Mouse (Mus musculus) hindbrain, embryonic 13.5 days (tissue): ENCODE results near the gene Dppa5a. TPM values are rescaled to one million over a fixed set of nuclear protein-coding genes. Genes with fewer than 3 reads are reported as not detected.
"Not testable (repeated sequence)": the region's sequence is repeated elsewhere in the genome, so short reads cannot be mapped to it uniquely, and the experiment has no call there.

Source experiments
- ATAC-seq: fragments of 200-750 bp; cut with Nextera tagmentation; 2 replicates; pipeline ENCODE4 v1.8.0; 2017; ENCODE audit warnings: moderate TSS enrichment; ENCODE audit not compliant: low FRiP score
- H3K27ac ChIP-seq: fragments of 300-500 bp; sonication (generic); 2 replicates; pipeline ENCODE4 v1.5.1; 2015; ENCODE audit warnings: inconsistent platforms, mild to moderate bottlenecking, moderate library complexity
- H3K27me3 ChIP-seq: fragments of 300-500 bp; sonication (generic); 2 replicates; pipeline ENCODE4 v1.6.1; 2015; ENCODE audit warnings: mild to moderate bottlenecking, inconsistent platforms
- H3K36me3 ChIP-seq: fragments of 300-500 bp; sonication (generic); 2 replicates; pipeline ENCODE4 v1.6.1; 2015; ENCODE audit warnings: mild to moderate bottlenecking, inconsistent platforms
- H3K4me1 ChIP-seq: fragments of 300-500 bp; sonication (generic); replicated peaks from 2 replicates; pipeline ENCODE4 v1.6.1; 2015; ENCODE audit warnings: inconsistent platforms
- H3K4me2 ChIP-seq: fragments of 300-500 bp; sonication (generic); 2 replicates; pipeline ENCODE4 v1.6.1; 2015; ENCODE audit warnings: inconsistent platforms, mild to moderate bottlenecking, moderate library complexity
- H3K4me3 ChIP-seq: fragments of 300-500 bp; sonication (generic); 2 replicates; pipeline ENCODE4 v1.5.1; 2015; ENCODE audit warnings: mild to moderate bottlenecking, inconsistent platforms
- H3K9ac ChIP-seq: fragments of 300-500 bp; sonication (generic); 2 replicates; pipeline ENCODE4 v1.6.1; 2015; ENCODE audit warnings: mild to moderate bottlenecking, inconsistent platforms
- H3K9me3 ChIP-seq: fragments of 300-500 bp; sonication (generic); 2 replicates; pipeline ENCODE4 v1.6.1; 2016; ENCODE audit warnings: inconsistent platforms
- WGBS: fragments of 180-500 bp; shearing (Covaris S2); methylation state at CpG from one replicate; pipeline ENCODE4 v1.1.7; 2015; 5-methylcytosine and 5-hydroxymethylcytosine counted together
- polyA plus RNA-seq: library from polyadenylated mRNA; unstranded; fragments of >200 nt; fragmentation: Nextera tagmentation; extraction: Ambion mirVana; gene quantifications from 2 replicates; pipeline ENCODE4 v1.2.1, GENCODE M21; 2015

Dppa5a gene
- polyA plus RNA-seq, 1 experiment from 2014 or later = 3.1 TPM

GRCm38 (mm10) chr9:78360484-78360872 lies 7.5 kb downstream of the Dppa5a start:
- 36% methylated on average over 2 of the region's 2 CpGs for WGBS
- no peaks in the 10 kb centered on the region for H3K9me3 ChIP-seq
- no peak overlapping the region for H3K9ac ChIP-seq
- no peak overlapping the region for H3K4me2 ChIP-seq
- H3K27me3 ChIP-seq = no peaks in the 10 kb centered on the region
- no peaks in the 10 kb centered on the region for H3K4me1 ChIP-seq
- H3K4me3 ChIP-seq = no peak overlapping the region
- no peaks in the 10 kb centered on the region for H3K36me3 ChIP-seq
- ATAC-seq = no peak
- no peak overlapping the region for H3K27ac ChIP-seq

- H3K9me3 ChIP-seq = no peaks in the 10 kb centered on the region
- H3K27ac ChIP-seq = no peak overlapping the region
- H3K4me1 ChIP-seq = no peaks in the 10 kb centered on the region
- H3K4me3 ChIP-seq = no peak overlapping the region
- no peaks in the 10 kb centered on the region for H3K36me3 ChIP-seq
- WGBS = 78% methylated on average over 6 of the region's 6 CpGs
- ATAC-seq = no peak
- H3K4me2 ChIP-seq = no peak overlapping the region
- H3K9ac ChIP-seq = no peak overlapping the region
- no peaks in the 10 kb centered on the region for H3K27me3 ChIP-seq
These were observed 8.1 kb downstream of the Dppa5a start for GRCm38 (mm10) chr9:78359750-78360483.

GRCm38 (mm10) chr9:78358053-78358452 lies 9.9 kb downstream of the Dppa5a start:
- H3K27ac ChIP-seq = no peak overlapping the region
- 20% methylated on average over 9 of the region's 9 CpGs for WGBS
- no peak overlapping the region for H3K9ac ChIP-seq
- H3K9me3 ChIP-seq = no peaks in the 10 kb centered on the region
- no peak; the same call in 1 of the 2 replicates for ATAC-seq
- no peaks in the 10 kb centered on the region for H3K4me1 ChIP-seq
- no peak overlapping the region for H3K4me3 ChIP-seq
- no peaks in the 10 kb centered on the region for H3K27me3 ChIP-seq
- no peak overlapping the region for H3K4me2 ChIP-seq
- H3K36me3 ChIP-seq = no peaks in the 10 kb centered on the region

GRCm38 (mm10) chr9:78355611-78356010 lies 12.4 kb downstream of the Dppa5a start, which contains the start of gene Gsta2:
Gsta2 (minus strand) TSS chr9:78355788.
- Histone ChIP-seq H3K4me3 (no peak within 1 kb of the TSS), H3K27ac (no peak within 1 kb of the TSS), H3K4me2 (no peak within 1 kb of the TSS), H3K4me1 (no peaks in the 10 kb centered on the region), H3K9me3 (no peaks in the 10 kb centered on the region), H3K36me3 (no peaks in the 10 kb centered on the region), H3K27me3 (no peaks in the 10 kb centered on the region), H3K9ac (no peak within 1 kb of the TSS)
- no peak for ATAC-seq
- 94% methylated on average over 8 of the region's 8 CpGs for WGBS

GRCm38 (mm10) chr9:78354665-78355578 lies 13.1 kb downstream of the Dppa5a start:
- H3K27me3 ChIP-seq = no peaks in the 10 kb centered on the region
- no peak overlapping the region for H3K9ac ChIP-seq
- 84% methylated on average over 11 of the region's 11 CpGs for WGBS

GRCm38 (mm10) chr9:78351504-78352220 lies 16.3 kb downstream of the Dppa5a start:
- Histone ChIP-seq H3K4me3 (no peak overlapping the region), H3K27me3 (no peaks in the 10 kb centered on the region), H3K27ac (no peak overlapping the region), H3K9ac (no peak overlapping the region), H3K9me3 (no peaks in the 10 kb centered on the region), H3K4me1 (no peaks in the 10 kb centered on the region), H3K36me3 (no peaks in the 10 kb centered on the region), H3K4me2 (no peak overlapping the region)
- WGBS = 83% methylated on average over 6 of the region's 6 CpGs
- no peak for ATAC-seq

More at GRCm38 (mm10) chr9:78354665-78355578, 13.1 kb downstream of the Dppa5a start:
- Histone ChIP-seq H3K4me3 (no peak overlapping the region), H3K9me3 (no peaks in the 10 kb centered on the region), H3K4me1 (no peaks in the 10 kb centered on the region), H3K27ac (no peak overlapping the region), H3K36me3 (no peaks in the 10 kb centered on the region), H3K4me2 (no peak overlapping the region)
- no peak for ATAC-seq

GRCm38 (mm10) chr9:78350007-78350406 lies 18.0 kb downstream of the Dppa5a start:
- ATAC-seq, H3K27me3 ChIP-seq, H3K9ac ChIP-seq, H3K4me3 ChIP-seq, H3K9me3 ChIP-seq, H3K36me3 ChIP-seq, H3K4me1 ChIP-seq, H3K27ac ChIP-seq, H3K4me2 ChIP-seq: not testable (repeated sequence)

- H3K9ac ChIP-seq, H3K27me3 ChIP-seq, H3K36me3 ChIP-seq, H3K4me2 ChIP-seq, ATAC-seq, H3K4me3 ChIP-seq, H3K4me1 ChIP-seq, H3K27ac ChIP-seq, H3K9me3 ChIP-seq: not testable (repeated sequence)
- 87% methylated on average over 3 of the region's 3 CpGs for WGBS
These were observed 18.8 kb downstream of the Dppa5a start for GRCm38 (mm10) chr9:78349141-78349540.

GRCm38 (mm10) chr9:78348206-78349004 lies 19.6 kb downstream of the Dppa5a start:
- 74% methylated on average over 6 of the region's 6 CpGs for WGBS
- H3K36me3 ChIP-seq, H3K4me2 ChIP-seq, H3K9me3 ChIP-seq, H3K4me1 ChIP-seq, H3K4me3 ChIP-seq, ATAC-seq, H3K27ac ChIP-seq, H3K27me3 ChIP-seq, H3K9ac ChIP-seq: not testable (repeated sequence)

- no peak overlapping the region for H3K4me2 ChIP-seq
- H3K27me3 ChIP-seq = no peaks in the 10 kb centered on the region
- H3K9me3 ChIP-seq = no peaks in the 10 kb centered on the region
- no peak overlapping the region for H3K9ac ChIP-seq
- H3K4me3 ChIP-seq = no peak overlapping the region
- no peak overlapping the region for H3K27ac ChIP-seq
- no peak for ATAC-seq
- H3K36me3 ChIP-seq = no peaks in the 10 kb centered on the region
- no peaks in the 10 kb centered on the region for H3K4me1 ChIP-seq
- 79% methylated on average over 3 of the region's 3 CpGs for WGBS
These were observed 21.0 kb downstream of the Dppa5a start for GRCm38 (mm10) chr9:78347004-78347403.

- not testable (repeated sequence) for H3K4me1 ChIP-seq, H3K27ac ChIP-seq, H3K36me3 ChIP-seq, H3K9ac ChIP-seq, ATAC-seq, H3K4me2 ChIP-seq, H3K4me3 ChIP-seq, H3K27me3 ChIP-seq, H3K9me3 ChIP-seq
- 74% methylated on average over 4 of the region's 4 CpGs for WGBS
These were observed 22.7 kb downstream of the Dppa5a start for GRCm38 (mm10) chr9:78345235-78345634.

- not testable (repeated sequence) for H3K4me1 ChIP-seq, H3K4me3 ChIP-seq, H3K36me3 ChIP-seq, H3K27me3 ChIP-seq, H3K9me3 ChIP-seq, ATAC-seq, H3K9ac ChIP-seq, H3K27ac ChIP-seq, H3K4me2 ChIP-seq
- WGBS = 85% methylated on average over 9 of the region's 9 CpGs
These were observed 24.9 kb downstream of the Dppa5a start for GRCm38 (mm10) chr9:78343055-78343454.
